Mouse (Mus musculus) forebrain, embryonic 15.5 days (tissue): Measurements from ENCODE around the gene Rora. TPM values are rescaled to one million over a fixed set of nuclear protein-coding genes. Genes with fewer than 3 reads are reported as not detected.

ENCODE experiments used
- ATAC-seq: fragments of 200-750 bp; cut with Nextera tagmentation; replicated peaks from 2 replicates; pipeline ENCODE4 v1.8.0; 2017; ENCODE audit warnings: mild to moderate bottlenecking, moderate TSS enrichment, moderate library complexity
- H3K27ac ChIP-seq: fragments of 300-500 bp; sonication (generic); replicated peaks from 2 replicates; pipeline ENCODE4 v1.5.1; 2015; ENCODE audit warnings: mild to moderate bottlenecking, inconsistent platforms
- H3K27me3 ChIP-seq: fragments of 300-500 bp; sonication (generic); 2 replicates; pipeline ENCODE4 v1.6.1; 2015; ENCODE audit warnings: inconsistent platforms
- H3K36me3 ChIP-seq: fragments of 300-500 bp; sonication (generic); 2 replicates; pipeline ENCODE4 v1.6.1; 2015; ENCODE audit warnings: mild to moderate bottlenecking, inconsistent platforms
- H3K4me1 ChIP-seq: fragments of 300-500 bp; sonication (generic); 2 replicates; pipeline ENCODE4 v1.6.1; 2015; ENCODE audit warnings: inconsistent platforms
- H3K4me2 ChIP-seq: fragments of 300-500 bp; sonication (generic); replicated peaks from 2 replicates; pipeline ENCODE4 v1.6.1; 2015; ENCODE audit warnings: mild to moderate bottlenecking, inconsistent platforms
- H3K4me3 ChIP-seq: fragments of 300-500 bp; sonication (generic); 2 replicates; pipeline ENCODE4 v1.5.1; 2015; ENCODE audit warnings: mild to moderate bottlenecking, inconsistent platforms
- H3K9ac ChIP-seq: fragments of 300-500 bp; sonication (generic); replicated peaks from 2 replicates; pipeline ENCODE4 v1.6.1; 2015; ENCODE audit warnings: mild to moderate bottlenecking, inconsistent platforms
- H3K9me3 ChIP-seq: fragments of 300-500 bp; sonication (generic); 2 replicates; pipeline ENCODE4 v1.6.1; 2016; ENCODE audit warnings: inconsistent platforms
- WGBS: fragments of 180-500 bp; shearing (Covaris S2); methylation state at CpG from one replicate; pipeline ENCODE4 v1.1.7; 2015; ENCODE audit warnings: mixed read lengths; 5-methylcytosine and 5-hydroxymethylcytosine counted together
- polyA plus RNA-seq: library from polyadenylated mRNA; unstranded; fragments of >200 nt; fragmentation: Nextera tagmentation; extraction: Ambion mirVana; gene quantifications from 2 replicates; pipeline ENCODE4 v1.2.1, GENCODE M21; 2015

The Rora gene
- polyA plus RNA-seq, 1 experiment from 2014 or later: 11.8 TPM

DNA sequence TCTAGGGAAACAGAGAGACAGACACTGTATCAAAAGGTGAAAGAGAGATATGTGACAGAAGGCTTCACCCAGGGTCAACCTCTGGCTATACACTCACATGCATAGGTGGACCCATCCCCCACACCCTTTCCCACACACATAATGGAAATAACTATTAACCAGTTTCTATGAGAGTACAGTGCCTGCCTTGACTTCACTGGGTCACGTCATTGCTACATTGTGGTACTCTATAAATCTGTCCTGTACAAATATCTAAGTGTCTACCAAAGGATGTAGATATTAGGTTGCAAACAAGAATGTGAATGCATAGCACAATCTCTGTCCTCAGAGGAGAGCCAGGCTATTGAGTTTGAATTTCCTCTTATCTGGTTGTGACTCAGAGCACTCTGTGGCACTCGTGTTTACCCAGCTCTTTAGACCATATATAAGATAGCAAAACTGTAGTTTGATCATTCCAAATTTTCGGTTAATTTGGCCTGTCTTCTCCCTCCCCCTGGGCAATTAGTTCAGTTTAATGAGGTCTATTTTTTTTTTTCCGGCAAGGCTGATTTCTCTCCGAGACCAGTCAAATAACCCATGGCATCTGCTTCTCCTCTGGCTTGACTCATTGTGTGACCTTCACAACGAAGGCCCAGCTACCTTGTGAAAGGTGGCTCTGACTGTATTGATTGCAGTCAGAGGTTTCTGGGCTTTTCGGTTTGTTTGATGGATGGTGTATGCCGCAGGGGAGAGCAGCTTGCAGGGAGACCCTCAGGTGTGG is 502.4 kb downstream of the Rora start:
- H3K27ac ChIP-seq: no peak overlapping the region
- no peak for ATAC-seq
- H3K36me3 ChIP-seq: no peaks in the 10 kb centered on the region
- no peaks in the 10 kb centered on the region for H3K27me3 ChIP-seq
- WGBS: 63% methylated on average over 8 of the region's 8 CpGs
- H3K9ac ChIP-seq: no peak overlapping the region
- no peaks in the 10 kb centered on the region for H3K9me3 ChIP-seq
- H3K4me3 ChIP-seq: no peak overlapping the region
- H3K4me2 ChIP-seq: no peak overlapping the region
- H3K4me1 ChIP-seq: no peaks in the 10 kb centered on the region

DNA sequence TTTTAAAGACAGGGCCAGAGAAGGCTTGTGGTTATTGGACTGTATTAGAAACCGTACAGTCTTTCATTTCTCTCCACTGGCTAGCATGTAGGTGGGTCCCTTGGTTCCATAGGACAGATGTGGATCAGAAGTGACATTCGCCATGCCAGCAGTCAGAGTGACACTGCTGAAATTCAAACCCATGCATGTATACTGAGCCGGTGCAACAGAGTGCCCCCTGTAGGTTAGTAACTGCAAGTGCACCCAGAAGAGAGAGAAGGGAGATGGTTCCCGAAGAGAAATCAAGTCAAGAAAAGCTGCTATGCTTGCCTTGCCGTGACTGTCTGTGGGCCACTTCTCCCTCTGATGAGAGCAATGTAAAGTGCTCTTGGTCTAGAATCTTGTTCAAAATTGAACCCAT is 507.2 kb downstream of the Rora start:
- Histone ChIP-seq H3K27me3 (no peaks in the 10 kb centered on the region), H3K27ac (no peak overlapping the region), H3K4me1 (no peaks in the 10 kb centered on the region), H3K36me3 (no peaks in the 10 kb centered on the region), H3K9me3 (no peaks in the 10 kb centered on the region), H3K9ac (no peak overlapping the region), H3K4me3 (no peak overlapping the region), H3K4me2 (no peak overlapping the region)
- ATAC-seq: no peak
- WGBS: 86% methylated on average over 5 of the region's 5 CpGs

DNA sequence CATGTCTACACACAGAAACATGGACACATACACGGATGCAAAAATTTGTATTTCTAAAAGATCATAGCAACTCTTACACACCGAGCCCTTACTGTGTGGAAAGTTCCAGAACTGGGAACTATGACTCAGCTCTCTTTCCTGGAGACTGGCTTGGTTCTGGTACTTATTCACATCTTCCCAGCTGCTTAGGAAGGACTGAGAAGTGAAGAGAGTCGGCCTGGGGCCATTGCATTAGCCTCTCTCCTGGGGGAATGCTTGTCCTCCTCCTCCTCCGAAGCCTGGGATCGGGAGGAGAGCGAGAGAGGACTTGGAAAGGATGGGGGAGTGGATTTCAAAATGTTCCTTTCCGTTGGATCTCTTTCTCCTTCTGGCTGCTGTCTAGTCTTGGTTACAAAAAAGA is 511.1 kb downstream of the Rora start:
- 70% methylated on average over 7 of the region's 7 CpGs for WGBS
- Histone ChIP-seq H3K4me1 (no peaks in the 10 kb centered on the region), H3K36me3 (no peaks in the 10 kb centered on the region), H3K4me2 (no peak overlapping the region), H3K27ac (no peak overlapping the region), H3K27me3 (no peaks in the 10 kb centered on the region), H3K9me3 (no peaks in the 10 kb centered on the region), H3K4me3 (no peak overlapping the region), H3K9ac (no peak overlapping the region)
- no peak for ATAC-seq

DNA sequence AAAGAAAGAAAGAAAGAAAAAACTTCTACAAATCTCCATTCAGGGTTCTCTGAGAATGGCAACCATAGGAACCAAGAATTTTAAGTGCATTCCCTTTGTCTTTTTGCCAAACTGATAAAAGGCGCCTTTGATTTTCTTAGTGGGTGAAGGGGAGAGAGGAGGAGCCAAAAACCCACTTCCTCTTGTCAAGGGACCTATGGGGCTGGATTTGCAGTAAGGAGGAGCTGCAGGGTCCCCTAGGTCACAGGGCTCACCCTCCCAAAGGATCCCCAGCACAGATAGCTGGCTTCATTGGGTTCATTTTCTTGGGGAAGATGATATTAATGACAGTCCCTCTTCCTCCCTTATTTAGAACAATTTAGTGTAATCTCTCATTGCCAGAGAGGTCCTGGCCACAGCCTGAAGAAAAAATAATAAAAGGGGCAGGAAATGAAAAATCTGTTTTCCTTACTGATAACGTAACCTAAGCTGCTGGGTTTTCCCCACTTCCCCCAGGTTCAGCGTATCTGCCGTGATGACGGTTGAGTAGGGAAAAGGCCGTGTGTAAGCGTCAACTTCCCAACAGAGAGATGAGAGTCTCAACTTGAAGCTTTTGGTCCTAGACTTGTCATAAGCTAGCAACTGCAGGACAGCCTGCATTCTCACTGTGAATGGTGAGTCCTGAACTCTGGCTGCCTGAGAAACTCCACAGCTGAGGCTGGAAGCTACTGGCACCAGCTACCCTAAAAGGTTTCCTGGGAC is 511.7 kb downstream of the Rora start:
- Histone ChIP-seq H3K27me3 (no peaks in the 10 kb centered on the region), H3K4me1 (no peaks in the 10 kb centered on the region), H3K4me3 (no peak overlapping the region), H3K9me3 (no peaks in the 10 kb centered on the region), H3K9ac (no peak overlapping the region), H3K27ac (no peak overlapping the region), H3K4me2 (no peak overlapping the region), H3K36me3 (no peaks in the 10 kb centered on the region)
- ATAC-seq: no peak
- WGBS: 91% methylated on average over 7 of the region's 7 CpGs

DNA sequence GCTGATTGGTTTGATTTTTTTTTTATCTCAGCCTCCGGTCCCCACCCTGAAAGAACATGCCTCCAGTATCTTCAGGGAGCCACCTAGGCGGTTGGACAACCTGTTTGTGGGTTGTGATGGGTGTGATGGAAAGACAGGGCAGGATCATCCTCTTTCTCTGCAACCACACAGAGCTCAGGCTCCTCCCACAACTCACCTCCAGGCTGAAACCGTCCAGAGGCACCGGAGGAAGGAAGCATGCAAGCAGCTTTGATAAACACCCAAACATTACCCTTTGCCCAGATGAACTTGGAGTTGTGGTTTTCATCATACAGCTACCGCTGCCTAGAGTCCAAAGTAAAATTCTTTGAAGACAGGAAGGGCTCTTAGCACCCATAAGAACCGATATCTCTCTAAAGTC is 520.5 kb downstream of the Rora start:
- Histone ChIP-seq H3K4me2 (no peak overlapping the region), H3K27me3 (no peaks in the 10 kb centered on the region), H3K4me3 (no peak overlapping the region), H3K27ac (no peak overlapping the region), H3K9me3 (no peaks in the 10 kb centered on the region), H3K9ac (no peak overlapping the region), H3K4me1 (no peaks in the 10 kb centered on the region), H3K36me3 (no peaks in the 10 kb centered on the region)
- 87% methylated on average over 6 of the region's 6 CpGs for WGBS
- no peak for ATAC-seq

DNA sequence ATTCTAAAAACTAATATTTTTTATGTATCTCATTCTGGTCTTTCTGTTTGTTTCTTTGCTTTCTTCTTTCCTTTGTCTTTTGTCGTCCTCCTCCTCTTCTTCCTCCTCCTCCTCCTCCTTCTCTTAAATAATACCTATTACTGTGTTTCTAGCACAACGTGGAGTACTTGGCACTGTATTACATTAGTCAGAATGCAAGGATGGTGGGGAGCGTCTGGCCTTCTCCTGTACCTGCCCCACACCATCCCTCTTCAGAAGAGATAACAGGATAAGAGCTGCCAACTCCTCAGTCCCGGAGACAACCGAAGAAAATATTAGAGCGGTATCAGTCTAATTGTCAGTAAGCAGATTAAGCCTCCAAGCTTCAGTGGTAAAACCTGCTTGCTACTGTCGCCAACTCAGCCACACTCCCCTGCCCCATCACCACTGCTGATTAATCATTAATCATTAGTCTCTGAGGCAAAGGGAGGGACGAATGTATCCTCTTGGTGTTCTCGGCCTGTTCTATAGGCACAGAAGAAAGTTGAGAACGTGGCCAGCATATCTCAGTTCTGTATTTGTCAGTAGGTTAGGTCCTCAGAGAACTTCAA is 521.0 kb downstream of the Rora start:
- H3K4me1 ChIP-seq: no peaks in the 10 kb centered on the region
- no peaks in the 10 kb centered on the region for H3K36me3 ChIP-seq
- no peak overlapping the region for H3K4me2 ChIP-seq
- H3K9me3 ChIP-seq: no peaks in the 10 kb centered on the region
- H3K27ac ChIP-seq: no peak overlapping the region
- WGBS: 80% methylated on average over 10 of the region's 10 CpGs
- H3K4me3 ChIP-seq: no peak overlapping the region
- no peak overlapping the region for H3K9ac ChIP-seq
- ATAC-seq: no peak
- H3K27me3 ChIP-seq: no peaks in the 10 kb centered on the region

DNA sequence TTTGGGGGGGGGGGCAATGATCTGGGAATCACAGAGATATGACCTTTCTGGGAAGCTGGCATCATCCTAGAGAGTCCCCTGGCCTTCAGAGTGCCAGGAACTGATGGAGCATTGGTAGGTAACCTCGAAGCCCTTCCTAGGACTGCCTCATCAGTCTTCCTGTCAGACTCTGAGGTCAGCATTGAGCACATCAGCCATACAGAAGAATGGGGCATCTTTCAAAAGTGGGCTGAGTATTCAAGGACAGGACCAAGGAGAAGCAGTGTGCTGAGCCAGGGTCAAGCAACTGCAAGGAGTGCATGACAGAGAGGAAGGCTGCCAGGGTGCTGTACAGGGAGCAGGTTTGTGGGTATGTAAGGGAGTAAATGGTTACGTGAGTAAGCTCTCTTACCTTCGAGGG is 523.4 kb downstream of the Rora start:
- no peak overlapping the region for H3K27ac ChIP-seq
- no peaks in the 10 kb centered on the region for H3K36me3 ChIP-seq
- H3K4me1 ChIP-seq: no peaks in the 10 kb centered on the region
- no peaks in the 10 kb centered on the region for H3K9me3 ChIP-seq
- 94% methylated on average over 3 of the region's 3 CpGs for WGBS
- H3K9ac ChIP-seq: no peak overlapping the region
- no peak for ATAC-seq
- no peaks in the 10 kb centered on the region for H3K27me3 ChIP-seq
- H3K4me3 ChIP-seq: no peak overlapping the region
- H3K4me2 ChIP-seq: no peak overlapping the region

DNA sequence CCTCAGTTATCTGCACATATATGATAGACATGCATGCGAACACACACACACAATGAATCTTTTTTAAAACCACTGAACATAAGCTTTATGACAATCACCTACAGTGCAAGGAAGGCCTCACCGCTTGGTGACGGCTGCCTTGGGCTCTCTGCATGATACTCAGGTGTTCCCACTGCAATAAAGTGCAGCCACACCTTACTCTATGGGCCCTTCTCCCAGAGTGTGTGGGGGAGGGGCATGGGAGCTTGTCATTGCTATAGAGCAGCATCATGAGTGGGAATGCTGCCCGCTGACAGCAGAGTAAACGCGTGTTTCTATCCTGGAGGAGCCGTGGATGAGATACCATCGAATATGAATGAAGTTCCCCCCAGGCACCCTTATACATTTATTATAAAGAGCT is 525.6 kb downstream of the Rora start:
- H3K4me2 ChIP-seq: no peak overlapping the region
- no peak overlapping the region for H3K9ac ChIP-seq
- H3K36me3 ChIP-seq: no peaks in the 10 kb centered on the region
- no peaks in the 10 kb centered on the region for H3K4me1 ChIP-seq
- no peak overlapping the region for H3K27ac ChIP-seq
- ATAC-seq: no peak
- no peaks in the 10 kb centered on the region for H3K27me3 ChIP-seq
- 96% methylated on average over 8 of the region's 8 CpGs for WGBS
- no peak overlapping the region for H3K4me3 ChIP-seq
- no peaks in the 10 kb centered on the region for H3K9me3 ChIP-seq

DNA sequence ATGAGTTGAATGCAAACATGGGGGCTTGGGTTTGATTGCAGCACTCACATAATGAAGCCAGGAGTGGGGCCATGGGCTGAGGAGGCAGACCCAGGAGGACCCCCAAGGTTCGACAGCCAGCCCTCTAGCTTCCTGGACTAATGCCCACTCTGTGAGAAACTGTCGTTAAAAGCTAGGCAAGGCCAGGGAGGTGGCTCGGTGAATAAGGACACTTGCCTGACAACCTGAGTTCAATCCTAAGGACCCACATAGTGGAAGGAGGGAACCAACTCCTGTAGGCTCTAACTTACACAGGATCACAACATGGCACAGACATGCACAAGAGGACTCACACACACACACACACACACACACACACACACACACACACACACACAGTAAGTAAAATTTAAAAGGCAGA is 527.4 kb downstream of the Rora start:
- H3K9me3 ChIP-seq: no peaks in the 10 kb centered on the region
- H3K4me1 ChIP-seq: no peaks in the 10 kb centered on the region
- H3K4me3 ChIP-seq: no peak overlapping the region
- WGBS: 36% methylated on average over 3 of the region's 3 CpGs
- no peak overlapping the region for H3K27ac ChIP-seq
- H3K9ac ChIP-seq: no peak overlapping the region
- H3K27me3 ChIP-seq: no peaks in the 10 kb centered on the region
- no peaks in the 10 kb centered on the region for H3K36me3 ChIP-seq
- no peak for ATAC-seq
- H3K4me2 ChIP-seq: no peak overlapping the region

DNA sequence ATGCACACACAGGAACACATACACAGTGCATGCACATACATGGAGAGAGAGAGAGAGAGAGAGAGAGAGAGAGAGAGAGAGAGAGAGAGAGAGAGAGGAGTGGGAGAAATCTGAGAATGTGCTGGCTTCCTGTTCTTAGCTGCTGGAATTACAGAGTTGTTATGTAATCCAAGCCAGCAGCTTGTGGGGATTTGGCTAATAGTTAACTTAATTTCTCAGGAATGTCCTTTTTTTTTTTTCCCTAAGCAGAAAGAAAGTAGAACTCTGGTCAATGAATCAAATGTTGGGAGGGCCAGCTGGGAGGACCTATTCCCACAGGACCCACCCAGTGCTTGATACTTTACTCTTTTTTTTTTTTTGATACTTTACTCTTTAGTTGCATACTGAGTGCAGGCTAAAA is 527.8 kb downstream of the Rora start:
- ATAC-seq: no peak
- no peaks in the 10 kb centered on the region for H3K27me3 ChIP-seq
- no peak overlapping the region for H3K4me3 ChIP-seq
- H3K4me2 ChIP-seq: no peak overlapping the region
- no peaks in the 10 kb centered on the region for H3K4me1 ChIP-seq
- H3K27ac ChIP-seq: no peak overlapping the region
- H3K9me3 ChIP-seq: no peaks in the 10 kb centered on the region
- no peak overlapping the region for H3K9ac ChIP-seq
- no peaks in the 10 kb centered on the region for H3K36me3 ChIP-seq

DNA sequence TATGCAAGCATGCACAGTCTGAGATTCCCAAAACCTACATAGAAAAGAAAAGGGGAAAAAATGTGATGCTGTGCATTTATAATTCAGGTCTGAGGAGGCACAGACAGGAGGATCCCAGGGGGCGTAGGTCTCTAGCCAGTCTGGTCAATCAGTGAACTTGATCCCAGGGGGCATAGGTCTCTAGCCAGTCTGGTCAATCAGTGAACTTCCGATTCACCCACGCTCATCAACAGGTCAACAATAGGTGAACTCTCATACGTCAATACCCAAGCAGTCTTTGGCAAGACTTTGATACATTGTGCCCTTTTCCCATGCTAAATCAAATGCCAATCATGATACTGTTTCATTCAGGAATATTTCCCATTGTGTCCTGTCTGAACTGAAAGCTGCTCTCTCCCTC is 530.3 kb downstream of the Rora start:
- Histone ChIP-seq H3K27ac (no peak overlapping the region), H3K27me3 (no peaks in the 10 kb centered on the region)
- 75% methylated on average over 4 of the region's 4 CpGs for WGBS

DNA sequence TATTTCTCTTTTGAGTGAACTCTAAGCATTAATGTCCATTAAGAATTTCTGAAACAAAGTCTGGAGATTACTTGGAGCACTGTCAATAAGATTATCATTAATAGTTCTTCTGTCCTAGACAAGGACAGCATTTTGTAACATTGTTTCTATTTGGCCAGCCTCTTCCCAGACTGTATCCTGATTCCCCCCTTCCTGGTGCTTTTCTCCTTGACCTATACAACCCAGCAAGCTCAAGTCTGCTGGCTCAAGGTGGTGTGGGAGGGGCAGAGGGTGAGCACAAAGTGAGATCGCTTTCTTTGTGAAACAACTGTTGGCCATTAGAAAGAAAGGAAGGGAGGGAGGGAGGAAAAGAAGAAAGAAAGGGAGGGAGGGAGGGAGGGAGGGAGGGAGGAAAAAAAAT is 537.1 kb downstream of the Rora start:
- no peak for ATAC-seq
- H3K4me2 ChIP-seq: no peak overlapping the region
- H3K9ac ChIP-seq: no peak overlapping the region
- no peaks in the 10 kb centered on the region for H3K4me1 ChIP-seq
- no peak overlapping the region for H3K27ac ChIP-seq
- no peak overlapping the region for H3K4me3 ChIP-seq
- H3K9me3 ChIP-seq: no peaks in the 10 kb centered on the region
- H3K27me3 ChIP-seq: no peaks in the 10 kb centered on the region
- 43% methylated on average over 1 of the region's 1 CpGs for WGBS
- H3K36me3 ChIP-seq: no peaks in the 10 kb centered on the region

More for the DNA sequence above, 530.3 kb downstream of the Rora start:
- Histone ChIP-seq H3K4me2 (no peak overlapping the region), H3K9ac (no peak overlapping the region), H3K4me3 (no peak overlapping the region), H3K36me3 (no peaks in the 10 kb centered on the region), H3K9me3 (no peaks in the 10 kb centered on the region), H3K4me1 (no peaks in the 10 kb centered on the region)
- ATAC-seq: no peak
